Mouse (Mus musculus): ENCODE measurements around the gene Snx17.
"Not testable (repeated sequence)": the region's sequence is repeated elsewhere in the genome, so short reads cannot be mapped to it uniquely, and the experiment has no call there.

The Snx17 gene

GRCm38 (mm10) chr5:31196207-31196606 lies 3.2 kb downstream of the Snx17 start:
- DNase-seq (ENCODE audit: low spot score in 2 of 2), result no peak

GRCm38 (mm10) chr5:31197072-31197471 lies 4.0 kb downstream of the Snx17 start:
- DNase-seq (ENCODE audit: low spot score in 2 of 2), result no peak

- DNase-seq (ENCODE audit: low spot score in 2 of 2), result no peak
Observed at GRCm38 (mm10) chr5:31198170-31198569, 5.1 kb downstream of the Snx17 start.

- no peak for DNase-seq (ENCODE audit: low spot score in 2 of 2)
Observed at GRCm38 (mm10) chr5:31198616-31199320, 5.7 kb downstream of the Snx17 start.

GRCm38 (mm10) chr5:31199321-31199892 lies 6.4 kb downstream of the Snx17 start:
- DNase-seq (ENCODE audit: low spot score in 2 of 2), result no peak

- DNase-seq (ENCODE audit: low spot score in 2 of 2), result no peak
Observed at GRCm38 (mm10) chr5:31199893-31200292, 6.9 kb downstream of the Snx17 start.

GRCm38 (mm10) chr5:31200327-31200768 lies 7.3 kb downstream of the Snx17 start:
- DNase-seq (ENCODE audit: low spot score in 2 of 2), result peak in 1 of 2 experiments; percentile 45

- DNase-seq (ENCODE audit: low spot score in 2 of 2), result no peak
Observed at GRCm38 (mm10) chr5:31201042-31201741, 8.2 kb downstream of the Snx17 start.

GRCm38 (mm10) chr5:31201742-31202590 lies 8.9 kb downstream of the Snx17 start, which contains the start of gene Zfp513:
TSS of gene Zfp513 (minus strand) at chr5:31202303.
- DNase-seq (ENCODE audit: low spot score in 2 of 2), result peak; percentile 96 to 99

- no peak for DNase-seq (ENCODE audit: low spot score in 2 of 2)
Observed at GRCm38 (mm10) chr5:31202933-31203332, 9.9 kb downstream of the Snx17 start.

GRCm38 (mm10) chr5:31203866-31204265 lies 10.8 kb downstream of the Snx17 start:
- no peak for DNase-seq (ENCODE audit: low spot score in 2 of 2)

GRCm38 (mm10) chr5:31204421-31204820 lies 11.4 kb downstream of the Snx17 start:
- DNase-seq (ENCODE audit: low spot score in 2 of 2), result no peak

- not testable (repeated sequence) for DNase-seq (ENCODE audit: low spot score in 2 of 2)
Observed at GRCm38 (mm10) chr5:31216554-31216953, 23.5 kb downstream of the Snx17 start.

- DNase-seq (ENCODE audit: low spot score in 2 of 2), result no peak
Observed at GRCm38 (mm10) chr5:31218294-31218693, 25.3 kb downstream of the Snx17 start.

- no peak for DNase-seq (ENCODE audit: low spot score in 2 of 2)
Observed at GRCm38 (mm10) chr5:31219070-31219469, 26.0 kb downstream of the Snx17 start.

GRCm38 (mm10) chr5:31219474-31219873 lies 26.4 kb downstream of the Snx17 start:
- no peak for DNase-seq (ENCODE audit: low spot score in 2 of 2)

GRCm38 (mm10) chr5:31219911-31220447 lies 27.0 kb downstream of the Snx17 start:
- no peak for DNase-seq (ENCODE audit: low spot score in 2 of 2)

GRCm38 (mm10) chr5:31220448-31221303 lies 27.6 kb downstream of the Snx17 start, which contains the start of gene Ppm1g:
TSS of gene Ppm1g (minus strand) at chr5:31220687.
- DNase-seq (ENCODE audit: low spot score in 2 of 2), result peak; percentile 92 to 96

- peak in 1 of 2 experiments; percentile 32 for DNase-seq (ENCODE audit: low spot score in 2 of 2)
Observed at GRCm38 (mm10) chr5:31221304-31221945, 28.4 kb downstream of the Snx17 start.

GRCm38 (mm10) chr5:31222696-31223095 lies 29.7 kb downstream of the Snx17 start:
- DNase-seq (ENCODE audit: low spot score in 2 of 2), result no peak

All from frontal cortex, postnatal 10 days (tissue).